Mouse (Mus musculus): ENCODE measurements around the gene Rnf207.
A peak's percentile ranks its signal among the peaks of the same experiment; 100 is the strongest.

Gene Rnf207

DNA sequence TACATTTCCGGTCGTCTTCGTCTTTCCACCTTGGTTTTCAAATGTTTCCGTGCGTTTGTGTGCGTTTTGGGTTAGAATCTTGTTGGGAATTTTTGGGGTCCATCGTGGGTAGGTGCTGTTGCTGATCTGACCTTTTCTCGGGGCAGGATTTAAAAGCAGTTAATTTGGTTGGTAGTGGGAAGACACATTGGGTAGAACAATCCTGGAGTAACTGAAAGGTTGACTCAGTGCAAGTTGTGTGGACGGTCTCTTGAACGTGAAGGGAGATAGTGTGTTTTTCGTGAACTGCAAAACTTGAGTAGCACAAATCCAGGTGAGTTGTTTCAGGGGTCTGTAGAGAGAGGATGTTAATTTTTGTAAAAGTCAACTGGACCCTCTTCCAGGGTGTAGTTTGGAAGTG lies 7.8 kb upstream of the Rnf207 start:
- DNase-seq, result no peak

DNA sequence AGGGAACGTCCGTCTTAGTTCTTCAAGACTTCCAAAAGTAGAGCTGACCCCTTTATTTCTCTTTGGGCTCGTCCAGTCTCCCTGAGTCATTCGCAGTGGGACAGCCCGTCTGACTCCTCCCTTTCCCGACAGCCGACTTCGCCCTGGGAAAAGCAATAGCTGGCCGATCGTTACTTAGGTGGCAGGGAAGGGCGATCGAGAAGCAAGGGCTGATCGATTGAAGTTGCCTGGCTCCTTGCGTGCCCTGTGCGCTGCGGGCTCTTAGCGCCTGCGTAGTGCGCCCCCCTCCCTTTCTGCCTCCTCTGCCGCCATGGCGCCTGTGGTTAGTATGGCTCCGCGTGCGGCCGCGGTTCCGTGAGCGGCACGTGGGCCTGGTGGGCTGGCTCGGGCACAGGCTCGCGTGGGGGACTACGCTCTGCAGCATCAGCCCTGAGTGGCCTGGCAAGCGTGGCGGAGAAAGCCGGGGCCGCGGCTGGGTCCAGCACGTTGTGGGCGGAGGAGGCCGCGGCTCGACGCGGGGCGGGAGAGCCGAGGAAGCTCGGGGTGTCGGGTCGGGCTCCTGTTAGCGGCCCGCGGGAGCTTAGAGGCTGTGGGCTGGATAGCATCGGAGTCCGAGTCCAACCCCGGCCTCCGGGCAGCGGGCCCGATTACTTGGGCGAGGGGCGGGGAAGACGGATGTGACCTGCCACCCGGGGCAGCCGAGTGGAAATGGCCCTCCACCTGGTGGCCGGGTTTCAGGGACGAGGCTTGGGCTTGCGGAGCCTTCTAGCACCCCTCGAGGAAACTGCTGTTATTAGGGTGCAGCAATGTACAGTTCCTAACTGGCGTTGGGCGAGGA lies 7.0 kb upstream of the Rnf207 start, which contains the start of gene Rpl22:
TSS of gene Rpl22 (plus strand) at position 169 of the 838 bp plus-strand sequence.
- DNase-seq, result peak; percentile 89

GRCm38 (mm10) chr4:152324641-152325562 lies 6.1 kb upstream of the Rnf207 start:
- no peak for DNase-seq

DNA sequence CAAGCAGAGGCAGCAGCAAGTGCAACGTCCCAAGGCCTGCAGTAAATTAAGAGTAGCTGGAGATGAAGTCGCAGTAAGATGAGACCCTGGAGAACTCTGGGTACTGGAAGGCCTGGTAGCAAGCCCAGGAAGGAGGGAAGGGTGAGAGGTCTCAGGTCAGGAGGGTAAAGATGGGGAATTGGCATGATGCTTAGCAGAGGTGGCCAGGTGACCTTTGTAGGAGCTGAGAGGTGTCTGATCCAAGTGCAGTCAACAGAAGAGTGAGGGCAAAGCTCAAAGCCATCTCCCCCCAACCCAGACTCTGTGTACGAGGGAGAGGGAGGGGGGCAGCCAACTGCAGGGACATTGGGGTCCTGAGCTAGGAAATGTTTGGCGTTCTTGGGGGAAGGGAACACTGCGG lies 2.7 kb upstream of the Rnf207 start:
- DNase-seq, result no peak

DNA sequence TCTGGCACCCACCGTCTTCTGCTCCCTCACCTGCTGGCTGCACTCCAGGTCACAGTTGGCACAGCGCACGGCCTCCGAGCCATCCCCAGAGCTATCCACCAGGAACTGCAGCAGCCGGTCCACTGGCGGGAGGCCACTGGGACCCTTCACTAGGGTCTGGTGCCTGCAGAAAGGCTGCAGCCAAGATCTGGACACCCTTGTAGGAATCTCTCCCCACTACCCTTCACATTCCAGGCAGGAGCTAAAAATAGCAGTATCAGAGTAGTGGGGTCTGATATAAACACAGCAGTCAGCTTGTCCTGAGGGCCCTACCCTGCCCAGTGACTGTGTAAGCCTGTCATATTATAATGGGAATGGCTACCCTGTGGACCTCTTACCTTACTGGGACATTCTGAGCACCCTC lies 1.2 kb downstream of the Rnf207 start:
- DNase-seq, result no peak

DNA sequence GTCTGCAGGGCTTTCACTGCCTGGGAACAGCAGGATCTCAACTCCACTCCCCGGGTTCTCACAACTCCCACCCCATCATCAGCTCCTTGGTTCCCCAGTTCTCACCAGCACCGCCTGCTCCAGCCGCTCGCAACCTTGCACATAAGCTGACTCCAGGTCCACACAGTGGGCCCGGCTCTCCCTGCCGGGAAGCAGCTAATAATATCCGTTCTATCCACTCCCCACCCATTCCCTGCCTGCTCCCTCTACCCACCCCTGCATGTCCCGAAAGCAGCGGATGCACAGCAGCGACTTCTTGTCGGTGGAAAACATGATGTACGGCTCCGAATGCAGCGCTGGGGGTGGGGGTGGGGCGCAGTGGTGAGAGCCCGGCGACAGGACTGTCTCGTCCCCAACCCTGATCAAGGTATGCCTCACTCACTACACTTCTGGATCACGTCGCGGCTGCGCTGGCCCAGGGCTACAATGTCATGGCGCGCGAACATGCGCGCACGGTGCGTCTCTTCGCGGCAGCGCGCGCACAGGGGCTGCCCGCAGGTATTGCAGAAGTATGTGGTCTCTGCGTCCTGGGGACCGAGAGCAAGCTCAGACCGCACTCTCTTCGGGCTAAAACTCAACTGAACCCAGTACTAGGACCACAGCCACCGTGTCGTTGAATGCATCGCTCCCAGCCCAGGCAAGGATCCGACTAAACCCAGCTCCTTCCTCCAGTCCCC lies 3.1 kb downstream of the Rnf207 start:
- peak; percentile 24 for DNase-seq

DNA sequence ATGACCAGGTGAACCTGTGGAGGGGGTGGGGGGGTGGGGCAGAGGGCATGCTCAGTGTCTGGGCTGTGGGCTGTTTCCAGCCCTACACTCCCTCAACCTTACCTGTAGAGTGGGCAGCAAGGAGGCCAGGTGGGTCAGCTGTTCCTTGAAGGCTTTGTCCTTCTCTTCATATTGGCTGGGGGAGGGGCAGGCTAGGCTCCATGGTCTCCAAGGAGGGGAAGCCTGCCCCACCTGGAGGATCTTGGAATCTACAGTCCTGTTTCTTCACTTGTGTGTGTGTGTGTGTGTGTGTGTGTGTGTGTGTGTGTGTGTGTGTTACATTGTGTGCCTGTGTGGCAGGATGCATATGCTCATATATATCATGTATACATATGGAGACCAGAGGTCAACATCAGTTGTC lies 4.9 kb downstream of the Rnf207 start:
- DNase-seq, result peak; percentile 69

GRCm38 (mm10) chr4:152313211-152313632 lies 5.6 kb downstream of the Rnf207 start:
- no peak for DNase-seq

GRCm38 (mm10) chr4:152312186-152312585 lies 6.6 kb downstream of the Rnf207 start:
- no peak for DNase-seq

- DNase-seq, result no peak
These were observed 11.3 kb downstream of the Rnf207 start for GRCm38 (mm10) chr4:152307542-152307941.

GRCm38 (mm10) chr4:152305991-152306390 lies 12.8 kb downstream of the Rnf207 start:
- no peak for DNase-seq

GRCm38 (mm10) chr4:152304685-152305084 lies 14.1 kb downstream of the Rnf207 start:
- DNase-seq, result no peak

GRCm38 (mm10) chr4:152303172-152303571 lies 15.6 kb downstream of the Rnf207 start:
- DNase-seq, result no peak

DNA sequence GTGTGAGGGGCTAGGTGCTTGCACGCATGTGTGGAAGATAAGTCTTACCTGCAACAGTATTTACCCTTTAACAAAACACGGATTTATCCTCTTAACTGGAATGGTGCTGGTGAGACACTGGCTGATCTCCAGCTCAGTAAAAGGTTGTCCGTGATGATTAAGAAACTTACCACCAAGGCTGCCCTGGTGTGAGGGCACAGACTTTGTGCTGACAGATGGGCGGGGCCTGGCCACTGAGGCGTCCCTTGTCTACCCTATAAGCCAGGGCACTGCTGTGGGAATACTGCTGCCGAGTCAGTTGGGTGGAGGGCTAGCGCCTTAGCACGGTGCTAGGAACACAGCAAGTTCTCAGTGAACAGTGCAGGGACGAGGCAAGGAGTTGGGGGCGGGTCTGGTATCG lies 16.8 kb downstream of the Rnf207 start:
- no peak for DNase-seq

- no peak for DNase-seq
These were observed 18.4 kb downstream of the Rnf207 start for GRCm38 (mm10) chr4:152300375-152300774.

- no peak for DNase-seq
These were observed 20.0 kb downstream of the Rnf207 start for GRCm38 (mm10) chr4:152298836-152299235.

- peak; percentile 100 for DNase-seq
These were observed 21.6 kb downstream of the Rnf207 start, which contains the start of gene Icmt for GRCm38 (mm10) chr4:152296874-152297861. TSS of gene Icmt (plus strand) at chr4:152297227.

GRCm38 (mm10) chr4:152296371-152296770 lies 22.4 kb downstream of the Rnf207 start:
- DNase-seq, result no peak

GRCm38 (mm10) chr4:152295916-152296315 lies 22.9 kb downstream of the Rnf207 start:
- DNase-seq, result no peak

DNA sequence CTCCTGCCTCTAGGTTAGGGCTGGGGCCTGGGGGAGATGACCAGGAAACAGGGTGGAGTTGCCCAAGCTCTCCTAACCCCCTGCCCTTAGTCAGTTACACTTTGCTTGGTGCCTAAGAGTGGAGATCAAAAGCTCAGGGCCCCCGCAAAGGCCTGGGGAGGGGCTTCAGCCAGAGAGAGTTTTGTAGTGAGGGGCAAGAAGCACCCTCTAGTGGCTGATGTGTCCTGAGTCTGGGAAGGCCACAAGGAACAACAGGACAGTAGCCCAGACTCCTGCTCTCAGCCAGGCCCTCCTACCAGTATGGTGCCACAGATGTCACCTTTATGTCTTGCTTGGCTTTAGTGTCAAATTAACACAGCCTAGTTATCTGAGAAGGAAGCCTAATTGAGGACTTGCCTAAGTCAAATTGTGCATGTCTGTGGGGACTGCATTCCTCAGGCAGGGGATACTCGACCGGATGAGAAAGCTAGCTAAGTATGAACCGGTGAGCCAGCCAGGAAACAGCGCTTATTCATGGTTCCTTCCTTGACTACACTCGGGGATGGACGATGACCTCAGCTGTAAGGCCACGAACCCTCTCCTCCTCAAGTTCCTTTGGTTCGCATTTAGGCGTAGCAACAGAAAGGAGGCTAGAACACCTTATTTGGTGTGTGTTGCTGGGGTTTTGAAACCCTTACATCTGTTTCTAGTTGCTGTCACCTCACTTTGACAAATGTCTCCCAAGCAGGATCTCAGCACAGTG lies 24.4 kb downstream of the Rnf207 start:
- DNase-seq, result no peak
